Mouse (Mus musculus) cerebral cortex, adult 2 months (tissue): ENCODE measurements around the gene Klf16.

Experiments
- WGBS: fragments of 180-500 bp; shearing (Covaris S2); methylation state at CpG from one replicate; pipeline ENCODE4 v1.1.7; 2018; 5-methylcytosine and 5-hydroxymethylcytosine counted together

Gene Klf16

DNA sequence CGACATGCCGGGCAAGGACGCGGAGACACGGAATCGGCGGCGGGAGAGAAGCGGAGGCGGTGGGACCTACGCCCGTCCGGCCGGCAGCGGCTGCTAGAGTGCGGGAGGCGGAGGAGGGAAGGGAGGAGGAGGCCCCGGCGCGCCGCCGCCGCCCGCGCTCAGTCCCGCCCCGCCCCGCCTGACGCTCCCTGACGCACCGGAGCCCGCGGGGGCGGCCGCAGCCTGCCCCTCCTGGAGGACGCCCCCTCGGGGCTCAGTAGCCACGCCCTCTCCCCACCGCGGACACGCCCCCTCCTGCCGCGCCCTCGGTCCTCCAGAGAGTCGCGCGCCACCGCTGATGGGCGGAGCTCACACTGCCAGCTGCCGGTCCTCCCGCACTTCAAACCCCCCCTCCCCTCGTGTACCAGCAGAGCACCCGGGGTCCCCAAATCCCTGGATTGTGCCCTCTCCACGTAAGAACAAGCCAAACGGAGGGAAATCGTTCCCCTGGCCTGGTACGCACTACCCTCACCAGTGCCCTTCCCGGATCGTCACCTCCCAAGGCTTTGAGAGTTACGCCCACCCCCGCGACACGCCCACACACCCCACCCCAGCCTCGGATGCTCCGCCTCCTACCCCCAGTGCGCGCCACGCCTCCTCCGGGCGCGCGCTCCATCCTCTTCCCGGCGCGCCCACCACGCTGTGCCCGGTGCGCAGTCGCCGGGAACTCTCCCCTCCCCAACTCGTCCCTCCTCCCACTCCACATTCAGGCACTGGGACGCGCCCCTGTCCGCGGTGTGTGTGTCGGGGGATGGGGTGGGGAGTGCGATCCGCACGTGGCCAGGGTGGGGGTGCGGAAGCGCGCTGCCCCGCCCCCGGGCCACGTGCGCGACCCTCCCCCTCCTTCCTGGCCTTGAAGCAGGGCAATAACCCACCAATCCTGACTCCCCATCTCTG lies at the start of gene Klf16:
Gene Klf16, minus strand, starts transcription at position 127 of the 936 bp plus-strand sequence.
- under 1% methylated on average over 89 of the region's 97 CpGs for WGBS

DNA sequence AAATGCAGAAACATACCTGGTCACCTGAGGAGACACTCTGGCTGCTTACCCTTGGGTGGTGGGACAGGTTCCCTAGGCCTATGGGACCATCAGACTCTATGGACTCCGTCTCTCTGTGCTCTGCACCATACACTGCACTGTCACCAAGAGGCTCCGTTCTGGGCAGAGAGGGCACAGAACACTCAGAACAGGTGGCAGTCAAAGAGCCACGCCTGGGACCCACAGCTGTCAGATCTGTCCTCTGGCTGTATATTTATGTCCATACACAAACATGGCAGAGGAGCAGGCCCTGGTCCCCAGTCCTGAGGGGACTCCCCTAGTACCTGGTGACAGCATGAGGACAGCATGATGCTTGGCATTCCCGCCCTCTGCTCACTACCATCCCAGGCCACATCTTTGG lies 48.6 kb upstream of the Klf16 start:
- WGBS: 87% methylated on average over 4 of the region's 4 CpGs

DNA sequence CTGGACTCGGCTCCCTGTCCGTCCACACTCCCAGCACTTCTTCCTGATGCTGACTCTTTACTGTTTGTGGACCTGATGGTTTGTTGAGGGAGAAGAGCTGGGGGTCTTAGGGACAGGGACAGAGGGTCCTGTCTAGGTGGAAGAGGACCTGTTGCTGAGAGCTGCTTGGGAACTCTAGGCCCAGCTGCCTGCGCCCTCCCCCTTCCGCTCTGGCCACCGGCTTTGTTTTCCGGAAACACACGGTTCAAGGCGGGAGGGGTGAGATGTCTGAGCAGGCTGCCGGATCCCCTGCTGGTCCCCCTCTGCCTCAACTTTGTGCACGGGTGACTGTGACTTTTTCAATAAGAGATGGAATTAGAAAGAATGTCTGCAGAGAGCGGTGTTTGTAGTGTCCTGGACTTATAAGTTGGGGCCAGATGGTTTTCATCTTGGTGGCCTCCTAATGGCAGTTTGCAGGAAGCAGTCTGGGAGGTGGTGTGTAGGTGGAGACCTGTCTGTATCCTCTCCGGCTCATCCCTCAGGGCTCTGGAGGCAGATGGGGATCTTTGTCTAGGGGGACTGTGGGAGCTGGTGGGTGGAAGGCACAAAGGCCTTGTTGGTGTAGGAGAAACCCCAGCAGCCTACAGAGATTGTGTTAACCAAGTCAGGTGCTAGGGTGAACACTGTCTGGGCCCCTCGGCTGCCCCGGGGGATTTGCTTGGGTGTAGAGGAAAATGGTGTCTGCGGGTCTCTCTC lies 46.5 kb upstream of the Klf16 start:
- WGBS: 5% methylated on average over 15 of the region's 15 CpGs

DNA sequence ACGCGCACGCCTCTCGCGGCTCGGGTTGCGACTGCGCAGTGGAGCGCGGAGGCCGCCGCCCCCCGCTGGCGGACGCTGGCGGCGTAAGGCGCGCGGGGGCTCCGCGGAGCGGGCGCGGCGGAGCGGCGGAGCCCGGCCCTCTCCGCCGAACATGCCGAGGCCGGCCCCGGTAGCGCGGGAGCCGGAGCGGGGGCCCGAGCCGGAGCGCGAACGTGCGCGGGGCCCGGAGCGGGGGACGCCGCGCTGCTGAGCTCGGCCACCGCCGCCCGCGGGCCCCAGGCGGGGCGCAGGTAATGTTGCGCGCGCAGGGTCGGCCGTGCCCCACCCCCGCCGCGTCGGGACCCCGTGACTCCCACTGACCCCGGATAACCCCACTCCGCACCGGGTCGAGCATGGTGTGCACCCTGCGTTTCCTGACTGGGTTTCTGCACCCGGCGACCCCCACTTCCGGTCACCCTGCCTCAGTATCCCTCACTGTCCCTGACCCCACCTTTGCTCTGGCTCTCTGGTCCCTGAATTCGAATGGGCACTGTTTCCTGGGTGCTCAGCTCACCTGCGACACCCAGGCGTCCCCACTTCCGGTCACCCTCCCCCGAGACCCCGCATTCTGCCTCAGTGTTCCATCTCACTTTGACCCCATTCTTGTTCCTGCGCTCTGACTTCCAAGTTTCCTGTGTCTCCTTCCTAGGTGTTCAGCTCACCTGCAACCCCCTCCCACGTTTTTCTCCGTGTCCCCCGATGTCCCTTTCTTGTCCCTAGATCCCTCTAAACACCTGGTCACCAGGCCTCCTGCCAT lies 45.7 kb upstream of the Klf16 start, which contains the start of gene Csnk1g2:
Gene Csnk1g2, plus strand, starts transcription at position 178 of the 796 bp plus-strand sequence.
- under 1% methylated on average over 85 of the region's 85 CpGs for WGBS

GRCm38 (mm10) chr10:80621940-80622660 lies 45.0 kb upstream of the Klf16 start:
- under 1% methylated on average over 64 of the region's 64 CpGs for WGBS

DNA sequence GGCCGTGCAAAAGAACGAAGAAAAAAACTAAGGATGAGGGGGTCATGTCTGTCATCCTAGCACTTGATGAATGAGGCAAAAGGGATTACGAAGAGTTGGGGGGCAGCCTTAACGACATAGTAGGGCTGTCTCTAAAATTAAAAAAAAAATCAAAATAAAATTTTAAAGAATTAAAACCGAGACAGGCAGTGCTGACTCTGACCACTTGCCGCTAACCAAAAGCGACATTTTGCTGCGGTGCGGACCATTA lies 44.5 kb upstream of the Klf16 start:
- WGBS: 2% methylated on average over 9 of the region's 9 CpGs

GRCm38 (mm10) chr10:80620796-80621689 lies 43.9 kb upstream of the Klf16 start:
- WGBS: 43% methylated on average over 16 of the region's 16 CpGs

DNA sequence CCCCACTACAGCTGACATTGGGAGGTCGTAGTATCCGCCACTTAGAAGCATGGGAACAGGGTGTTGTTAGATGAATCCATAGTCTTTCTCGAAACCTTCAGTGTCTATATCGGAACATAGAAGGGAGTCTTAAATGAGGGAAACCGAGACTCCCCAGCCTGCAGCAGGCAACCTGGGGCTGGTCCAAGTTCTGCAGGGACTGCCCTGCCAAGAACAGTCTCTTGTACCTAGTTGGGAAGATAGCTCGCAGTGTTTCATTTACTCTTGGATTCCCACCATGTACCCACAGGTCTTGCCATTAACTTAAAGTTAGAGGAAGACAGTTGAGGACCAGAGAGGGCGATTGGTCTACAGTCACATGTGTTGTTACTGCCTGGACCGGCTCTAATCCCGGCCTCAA lies 43.2 kb upstream of the Klf16 start:
- WGBS: 84% methylated on average over 9 of the region's 9 CpGs

DNA sequence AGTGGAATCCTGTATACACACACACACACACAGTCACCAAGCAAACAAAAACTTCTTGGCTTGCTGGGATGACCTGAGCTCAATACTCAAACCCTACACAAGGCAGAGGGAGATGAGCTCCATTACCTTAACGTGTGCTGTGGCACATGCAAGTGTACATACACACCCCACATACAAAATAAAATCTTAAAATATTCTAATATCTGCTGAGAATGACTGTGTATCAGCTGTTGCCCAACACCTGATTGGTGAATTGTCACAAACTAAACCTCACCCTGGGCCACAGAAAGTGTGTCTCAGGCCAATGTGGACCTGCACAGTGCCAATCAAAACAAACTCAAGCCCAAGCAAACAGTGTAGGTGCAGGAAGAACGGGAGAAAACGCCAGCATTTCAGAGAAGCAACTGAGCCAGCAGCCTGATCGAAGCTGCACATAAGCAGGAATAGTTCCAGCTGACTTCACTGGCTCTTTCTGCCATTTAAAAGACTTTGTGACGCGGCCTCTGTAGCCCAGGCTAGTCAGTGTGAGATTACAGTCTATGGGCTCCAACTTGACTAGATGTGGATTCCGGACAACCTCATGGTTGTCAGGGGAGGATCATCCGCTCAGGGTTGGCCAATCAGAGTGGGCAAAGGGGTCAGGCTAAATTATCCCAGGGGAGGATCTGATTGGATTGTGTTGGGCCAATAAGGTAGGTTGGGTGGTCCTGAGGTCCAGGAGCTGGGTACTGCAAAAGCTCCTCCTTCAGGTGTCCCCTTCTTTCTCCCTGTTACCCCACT lies 42.5 kb upstream of the Klf16 start:
- 49% methylated on average over 8 of the region's 8 CpGs for WGBS

- 57% methylated on average over 9 of the region's 9 CpGs for WGBS
Observed at GRCm38 (mm10) chr10:80618181-80618580, 41.1 kb upstream of the Klf16 start.

GRCm38 (mm10) chr10:80614351-80614750 lies 37.2 kb upstream of the Klf16 start:
- 78% methylated on average over 6 of the region's 6 CpGs for WGBS

DNA sequence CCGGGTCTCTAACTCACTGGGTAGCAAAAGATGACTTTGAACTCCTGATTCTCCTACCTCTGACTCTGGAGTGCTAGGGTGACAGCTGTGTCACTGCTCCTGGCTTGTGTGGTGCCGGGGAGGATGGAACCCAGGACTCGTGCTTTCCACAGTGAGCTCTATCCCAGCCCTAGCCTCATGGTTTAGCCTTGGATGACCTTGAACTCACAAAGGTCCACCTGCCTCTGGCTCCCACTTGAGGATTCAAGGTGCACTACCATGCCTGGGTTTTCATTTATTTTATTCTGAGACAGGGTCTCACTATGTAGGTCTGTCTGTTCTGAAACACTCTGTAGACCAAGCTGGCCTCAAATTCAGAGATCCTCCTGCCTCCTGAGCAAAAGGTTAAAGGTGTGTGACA lies 36.7 kb upstream of the Klf16 start:
- 94% methylated on average over 3 of the region's 3 CpGs for WGBS

- WGBS: 87% methylated on average over 3 of the region's 3 CpGs
Observed at GRCm38 (mm10) chr10:80611905-80612304, 34.8 kb upstream of the Klf16 start.

- 69% methylated on average over 4 of the region's 4 CpGs for WGBS
Observed at GRCm38 (mm10) chr10:80611024-80611423, 33.9 kb upstream of the Klf16 start.

DNA sequence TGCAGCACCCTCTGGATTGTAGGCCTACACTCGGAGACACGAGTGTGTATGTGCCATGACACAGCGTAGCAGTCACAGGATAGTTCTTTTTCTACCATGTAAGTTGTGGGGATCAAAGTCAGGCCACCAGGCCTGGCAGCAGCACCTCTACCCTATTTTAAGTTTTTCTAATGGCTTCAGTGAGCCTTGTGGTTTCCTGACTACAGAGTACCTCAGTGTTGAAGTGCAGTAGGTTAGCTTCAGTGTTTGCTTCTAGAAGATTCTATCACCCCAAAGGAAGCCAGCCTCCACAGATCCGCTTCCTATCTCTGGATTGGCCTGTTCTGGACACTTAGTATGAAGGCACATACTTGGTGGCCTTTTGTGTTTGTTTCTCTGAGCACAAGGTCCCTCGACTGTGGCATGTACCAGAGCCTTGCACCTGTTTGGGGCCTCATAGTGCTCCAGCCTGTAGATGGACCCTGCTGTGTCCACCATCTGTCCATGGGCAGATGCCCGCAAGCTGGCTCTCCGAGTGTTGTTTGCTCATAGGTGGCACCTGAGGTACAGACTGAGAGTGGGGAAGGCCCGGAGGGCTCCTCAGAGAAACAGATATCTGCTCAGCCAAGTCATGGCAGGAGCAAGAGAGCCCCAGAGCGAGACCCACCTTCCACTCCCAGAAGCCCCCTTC lies 33.1 kb upstream of the Klf16 start:
- 88% methylated on average over 9 of the region's 9 CpGs for WGBS

DNA sequence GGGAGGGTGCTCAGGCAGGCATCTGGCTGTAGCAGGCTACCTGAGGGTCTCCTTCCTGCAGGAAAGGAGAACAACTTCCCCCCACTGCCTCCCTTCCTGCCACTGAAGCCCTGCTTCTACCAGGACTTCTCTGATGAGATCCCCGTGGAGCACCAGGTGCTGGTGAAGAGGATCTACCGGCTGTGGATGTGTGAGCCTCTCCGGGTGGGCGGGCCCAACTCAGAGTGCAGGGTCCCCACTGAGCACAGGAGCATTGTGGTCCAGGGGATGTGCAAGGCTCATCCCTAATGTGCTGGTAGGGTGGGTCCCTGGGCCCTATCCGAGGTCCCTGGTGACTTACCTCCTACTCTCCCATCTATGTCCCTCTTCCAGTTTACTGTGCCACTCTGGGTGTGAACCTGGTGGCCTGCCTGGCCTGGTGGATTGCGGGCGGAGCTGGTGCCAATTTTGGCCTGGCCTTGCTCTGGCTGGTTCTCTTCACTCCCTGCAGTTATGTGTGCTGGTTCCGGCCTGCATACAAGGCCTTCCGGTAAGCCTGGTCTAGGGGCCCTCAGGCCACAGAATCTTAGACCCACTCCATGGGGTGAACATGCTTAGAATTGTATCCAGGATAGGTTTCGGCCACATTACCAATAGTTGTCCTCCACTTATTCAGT lies 32.3 kb upstream of the Klf16 start:
- 91% methylated on average over 10 of the region's 10 CpGs for WGBS

GRCm38 (mm10) chr10:80608435-80608834 lies 31.3 kb upstream of the Klf16 start:
- WGBS: 86% methylated on average over 3 of the region's 3 CpGs

- 95% methylated on average over 34 of the region's 34 CpGs for WGBS
Observed at GRCm38 (mm10) chr10:80606737-80607350, 29.7 kb upstream of the Klf16 start.
